Mouse (Mus musculus) thymus, postnatal 0 days (tissue): Measurements from ENCODE around the gene Gm11549. TPM values are rescaled to one million over a fixed set of nuclear protein-coding genes. Genes with fewer than 3 reads are reported as not detected.

ENCODE experiments used
- DNase-seq: peaks from one replicate; pipeline ENCODE4 v3.0.0-alpha.2; 2015; ENCODE audit warnings: low spot score
- microRNA-seq: library from miRNA; unstranded; fragments of <30 nt; microRNA quantifications from one replicate; pipeline ENCODE4, GENCODE M21; 2016; ENCODE audit warnings: borderline number of aligned reads
- polyA plus RNA-seq: library from polyadenylated mRNA; unstranded; fragments of >200 nt; fragmentation: Nextera tagmentation; extraction: Ambion mirVana; gene quantifications from 2 replicates; pipeline ENCODE4 v1.2.1, GENCODE M21; 2015

The Gm11549 gene
- polyA plus RNA-seq, 1 experiment from 2014 or later: 0.16 TPM

DNA sequence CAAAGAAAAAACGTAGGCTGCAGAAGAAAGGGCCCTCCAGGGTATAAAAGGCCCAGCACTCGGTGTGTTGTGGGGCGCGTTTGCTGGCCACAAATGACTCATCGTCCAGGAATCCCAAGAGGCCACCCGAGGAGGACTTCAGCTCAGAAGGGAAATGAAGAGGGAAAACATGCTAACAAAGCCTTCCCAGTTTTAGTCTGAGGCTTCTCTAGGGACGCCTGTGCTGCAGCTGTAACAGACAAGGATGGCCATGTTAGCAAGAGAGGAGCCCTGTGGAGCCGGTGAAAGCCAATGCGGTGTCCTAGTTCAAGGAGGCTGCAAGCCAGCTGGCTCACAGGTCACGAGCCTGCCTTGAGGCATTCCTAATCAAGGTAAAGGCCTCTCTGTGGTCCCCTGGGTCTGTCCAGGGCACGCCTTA is 39.8 kb downstream of the Gm11549 start:
- DNase-seq: no peak

DNA sequence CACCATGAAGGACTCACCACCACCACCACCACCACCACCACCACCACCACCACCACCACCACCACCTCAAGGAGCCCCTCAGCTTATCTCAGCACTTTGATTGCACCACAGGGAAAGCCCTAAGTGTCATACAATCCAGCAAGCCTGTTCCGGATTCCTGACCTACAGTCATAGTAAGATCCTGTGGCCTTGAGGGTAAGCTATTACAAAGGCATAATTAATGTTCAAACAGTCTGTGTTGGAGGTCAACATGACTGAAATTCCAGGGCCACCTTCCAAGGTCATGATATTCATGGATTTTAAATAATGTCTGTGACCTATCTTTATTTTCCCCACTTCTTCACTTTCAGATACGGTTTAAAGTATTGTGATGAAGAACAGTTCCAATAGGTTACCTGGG is 41.1 kb downstream of the Gm11549 start:
- no peak for DNase-seq

DNA sequence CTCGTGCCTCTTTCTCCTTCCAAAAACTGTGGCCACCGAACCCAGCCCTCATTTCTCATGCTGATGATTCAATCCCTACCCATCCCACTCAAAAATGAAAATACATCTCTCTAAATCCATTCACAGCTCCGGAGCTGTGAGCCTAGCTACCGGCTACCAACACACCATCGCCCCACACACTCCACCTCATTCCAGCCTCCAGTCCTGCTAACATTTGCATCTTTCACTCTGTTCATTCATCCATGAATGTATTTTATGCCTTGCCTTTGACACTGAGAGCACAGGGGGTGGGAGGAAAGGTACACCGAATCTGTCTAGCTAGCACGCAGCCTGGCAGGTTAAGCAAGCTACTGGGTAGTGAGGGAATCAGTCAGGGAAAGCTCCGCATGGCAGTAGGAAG is 42.8 kb downstream of the Gm11549 start:
- no peak for DNase-seq

GRCm38 (mm10) chr3:36476261-36477155 is 45.1 kb downstream of the Gm11549 start:
- DNase-seq: no peak

- peak; percentile 95 for DNase-seq
Observed at GRCm38 (mm10) chr3:36475532-36476087, 46.0 kb downstream of the Gm11549 start, which contains the start of the genes Anxa5 and 1810062G17Rik. Anxa5 (minus strand) TSS chr3:36475894. 1810062G17Rik (plus strand) TSS chr3:36475937.

DNA sequence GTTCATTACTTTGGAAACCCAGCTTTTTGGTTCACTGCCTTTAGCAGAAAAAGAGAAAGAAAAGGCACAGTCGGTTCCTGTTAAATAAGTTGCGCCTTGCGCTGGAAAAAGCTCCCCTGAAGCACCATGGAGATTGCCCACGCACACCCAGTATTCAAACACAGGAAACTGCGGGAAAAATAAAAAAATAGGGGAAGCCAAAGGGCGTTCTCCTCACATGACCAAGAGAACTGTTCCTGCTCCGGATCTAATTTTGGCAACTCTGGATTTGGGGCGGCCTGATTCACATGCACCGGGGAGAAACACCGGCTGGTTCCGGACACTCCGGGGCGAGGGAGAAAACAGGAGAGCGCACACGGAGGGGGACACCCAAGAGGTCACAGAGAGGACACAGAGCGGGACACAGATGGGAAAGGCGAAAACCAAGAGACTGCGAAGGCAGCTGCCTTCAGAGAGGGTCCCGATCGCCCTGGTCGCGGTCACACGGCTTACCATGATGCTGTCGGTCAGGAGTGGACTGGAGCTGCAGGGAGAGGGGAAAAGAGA is 46.6 kb downstream of the Gm11549 start:
- DNase-seq: peak; percentile 24

DNA sequence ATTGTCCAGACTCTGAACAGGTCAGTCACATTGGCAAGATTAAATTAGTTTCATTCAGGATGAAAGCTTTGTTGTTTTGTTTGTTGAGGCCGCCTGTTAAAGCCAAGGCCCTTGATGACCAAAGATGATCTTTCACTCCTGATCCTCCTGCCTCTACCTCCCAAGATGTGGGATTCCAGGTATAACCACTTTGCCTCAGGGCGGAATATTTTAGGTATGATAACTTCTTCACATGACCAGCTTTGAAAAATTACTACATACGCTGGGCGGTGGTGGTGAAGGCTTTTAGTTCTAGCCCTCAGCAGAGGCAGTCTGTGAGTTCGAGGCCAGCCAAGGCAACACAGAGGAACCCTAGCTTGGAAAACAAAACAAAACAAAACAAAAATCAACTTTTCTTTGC is 47.2 kb downstream of the Gm11549 start:
- no peak for DNase-seq

DNA sequence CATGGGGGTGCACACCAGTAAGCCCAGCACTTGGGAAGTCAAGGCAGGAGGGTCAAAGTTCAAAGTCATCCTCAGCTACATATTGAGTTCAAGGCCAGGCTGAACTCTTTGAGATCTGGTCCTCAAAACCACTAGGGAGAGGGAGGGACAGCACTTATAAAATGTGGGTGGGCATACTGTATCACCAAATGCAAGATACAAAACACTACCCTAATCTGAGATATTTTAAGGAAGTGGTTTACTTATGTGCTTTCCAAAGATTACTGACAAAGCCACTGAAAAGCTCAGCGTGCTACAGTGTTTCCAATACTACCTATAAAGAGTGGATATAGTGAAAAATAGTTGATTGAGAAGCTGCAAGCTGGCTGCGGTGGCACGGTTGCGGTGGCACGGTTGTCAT is 48.4 kb downstream of the Gm11549 start:
- DNase-seq: no peak

DNA sequence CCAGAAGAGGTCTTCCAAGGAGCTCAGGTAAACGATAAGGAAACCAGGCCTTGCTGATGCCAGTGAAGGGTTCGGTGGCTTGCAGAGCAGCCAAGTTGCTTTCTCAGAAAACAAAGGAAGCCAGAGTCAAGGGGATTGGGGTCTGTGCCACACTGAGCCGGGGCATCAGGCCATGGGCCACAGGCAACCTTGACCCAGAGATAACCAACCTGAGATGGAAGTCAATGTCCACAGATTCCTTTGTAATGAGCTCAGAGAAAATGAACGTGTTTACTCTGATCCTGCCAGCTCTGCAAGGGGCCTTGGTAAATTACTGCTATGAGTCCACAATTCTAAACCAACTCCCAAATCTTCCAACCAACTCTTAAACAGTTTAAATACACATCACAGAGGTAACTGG is 49.8 kb downstream of the Gm11549 start:
- DNase-seq: no peak

DNA sequence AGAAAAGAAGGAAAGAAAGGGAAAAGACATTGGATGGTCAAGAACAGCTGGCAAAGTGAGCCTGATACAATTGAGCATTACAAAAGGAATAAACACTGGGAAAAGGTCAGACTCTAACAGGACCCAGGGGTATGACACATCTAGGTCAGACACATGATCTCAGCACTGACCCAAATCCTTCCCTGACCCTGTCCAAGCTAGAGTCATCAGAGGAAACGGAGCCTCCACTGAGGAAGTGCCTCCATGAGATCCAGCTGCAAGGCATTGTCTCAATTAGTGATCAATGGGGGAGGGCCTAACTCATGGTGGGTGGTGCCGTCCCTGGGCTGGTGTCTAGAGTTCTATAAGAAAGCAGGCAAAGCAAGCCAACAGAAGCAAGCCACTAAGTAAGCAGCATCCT is 52.7 kb downstream of the Gm11549 start:
- no peak for DNase-seq

DNA sequence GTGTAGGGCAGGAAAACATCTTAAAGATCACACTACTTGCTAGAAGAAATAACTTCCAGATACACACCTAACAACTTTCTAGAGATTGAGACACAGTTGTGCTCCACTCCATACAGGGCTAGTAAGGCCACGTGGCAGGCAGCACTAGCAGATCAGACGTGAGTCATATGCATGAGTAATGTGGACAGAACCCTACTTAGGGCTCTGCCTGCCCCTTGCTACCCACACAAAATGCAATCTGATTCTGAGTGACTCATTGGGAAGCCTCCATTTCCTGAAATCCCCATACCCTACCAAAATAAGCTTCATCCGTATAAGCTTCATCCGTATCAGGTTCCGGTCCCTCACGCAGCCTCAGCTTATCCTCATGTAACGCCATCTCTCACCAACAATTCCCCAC is 54.0 kb downstream of the Gm11549 start:
- no peak for DNase-seq

- no peak for DNase-seq
Observed at GRCm38 (mm10) chr3:36465538-36465937, 56.1 kb downstream of the Gm11549 start.

Small RNA genes lying within 50 kb of the gene (microRNA-seq; reads per million reads assigned to microRNA genes)
- gene Mir7009: not detected

Other genes starting within 250 kb of the Gm11549 start
- 329 and 344 TPM in 2 replicates for gene Anxa5, start 45.9 kb downstream of the Gm11549 start, polyA plus RNA-seq
- 2.5 and 3.8 TPM in 2 replicates for gene 1810062G17Rik, start 45.9 kb downstream of the Gm11549 start, polyA plus RNA-seq
- gene Exosc9, start 30.8 kb upstream of the Gm11549 start, polyA plus RNA-seq: 60.7 and 61.4 TPM in 2 replicates
- gene Ccna2, start 50.3 kb upstream of the Gm11549 start, polyA plus RNA-seq: 170 and 186 TPM in 2 replicates
- 5.0 and 6.8 TPM in 2 replicates for gene Bbs7, start 91.7 kb upstream of the Gm11549 start, polyA plus RNA-seq
- gene Trpc3, start 168.4 kb upstream of the Gm11549 start, polyA plus RNA-seq: 0.19 and 0.73 TPM in 2 replicates